Mouse (Mus musculus) forebrain, postnatal 0 days (tissue): ENCODE results near the gene Pik3cd. TPM values are rescaled to one million over a fixed set of nuclear protein-coding genes. Genes with fewer than 3 reads are reported as not detected.
"Not testable (repeated sequence)": the region's sequence is repeated elsewhere in the genome, so short reads cannot be mapped to it uniquely, and the experiment has no call there.

Source experiments
- ATAC-seq: fragments of 200-750 bp; cut with Nextera tagmentation; 2 replicates; pipeline ENCODE4 v1.8.0; 2017; ENCODE audit warnings: mild to moderate bottlenecking, moderate library complexity
- DNase-seq: peaks from one replicate; pipeline ENCODE4 v3.0.0-alpha.2; 2015
- H3K27ac ChIP-seq: fragments of 300-500 bp; sonication (generic); 2 replicates; pipeline ENCODE4 v1.5.1; 2014; ENCODE audit warnings: low read depth, mild to moderate bottlenecking, antibody characterized with exemption, low read length, moderate library complexity, mixed read lengths
- H3K27me3 ChIP-seq: fragments of 300-500 bp; sonication (generic); 2 replicates; pipeline ENCODE4 v1.6.1; 2014; ENCODE audit warnings: mild to moderate bottlenecking, low read length, mixed read lengths; ENCODE audit not compliant: insufficient read depth
- H3K36me3 ChIP-seq: fragments of 300-500 bp; sonication (generic); 2 replicates; pipeline ENCODE4 v1.6.1; 2014; ENCODE audit warnings: mild to moderate bottlenecking, moderate library complexity; ENCODE audit not compliant: insufficient read depth
- H3K4me1 ChIP-seq: fragments of 300-500 bp; sonication (generic); 2 replicates; pipeline ENCODE4 v1.6.1; 2014; ENCODE audit warnings: antibody characterized with exemption; ENCODE audit not compliant: insufficient read depth
- H3K4me2 ChIP-seq: fragments of 300-500 bp; sonication (generic); 2 replicates; pipeline ENCODE4 v1.6.1; 2014; ENCODE audit warnings: low read depth, mild to moderate bottlenecking, moderate library complexity
- H3K4me3 ChIP-seq: fragments of 300-500 bp; sonication (generic); 2 replicates; pipeline ENCODE4 v1.5.1; 2014; ENCODE audit warnings: low read depth, low read length, mixed read lengths
- H3K9ac ChIP-seq: fragments of 300-500 bp; sonication (generic); 2 replicates; pipeline ENCODE4 v1.6.1; 2014; ENCODE audit warnings: mild to moderate bottlenecking
- H3K9me3 ChIP-seq: fragments of 300-500 bp; sonication (generic); 2 replicates; pipeline ENCODE4 v1.6.1; 2016; ENCODE audit warnings: low read length
- CTCF ChIP-seq: sonication (generic); IDR thresholded peaks from 2 replicates; pipeline ENCODE4 v1.5.1; 2016; ENCODE audit warnings: antibody characterized with exemption, control low read depth, low read depth
- WGBS: fragments of 180-500 bp; shearing (Covaris S2); extraction: QIAGEN DNeasy Blood & Tissue Kit; methylation state at CpG from one replicate; pipeline ENCODE4 v1.1.7; 2014; 5-methylcytosine and 5-hydroxymethylcytosine counted together
- polyA plus RNA-seq: library from polyadenylated mRNA; unstranded; fragments of >200 nt; fragmentation: Nextera tagmentation; extraction: Ambion mirVana; gene quantifications from 2 replicates; pipeline ENCODE4 v1.2.1, GENCODE M21; 2015
- total RNA-seq: library from RNA; depleted of rRNA; stranded (reverse); fragments of >200 nt; gene quantifications from 2 replicates; pipeline ENCODE4 v1.2.3, GENCODE M21; 2014

The Pik3cd gene
- total and polyA plus RNA-seq, 2 experiments from 2014 or later, result 11.7 to 17.0 TPM

DNA sequence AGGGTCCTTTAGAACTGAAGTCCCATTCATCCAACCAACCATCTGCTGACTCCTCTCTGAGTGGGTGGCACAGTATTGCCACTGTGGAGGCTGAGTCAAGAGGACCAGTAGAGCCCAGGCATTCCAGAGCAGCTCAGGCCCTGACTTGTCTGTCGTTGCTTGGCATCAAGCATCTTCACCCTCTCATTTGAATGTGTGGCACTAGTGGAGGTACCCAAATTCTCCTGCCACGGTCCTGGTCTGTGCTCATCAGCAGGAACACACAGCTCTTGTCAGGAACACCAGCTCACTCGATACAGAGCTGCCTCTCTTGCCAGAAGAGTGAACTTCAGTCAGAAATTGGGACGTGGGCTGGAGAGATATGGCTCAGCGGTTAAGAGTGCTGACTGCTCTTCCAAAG is 78.7 kb downstream of the Pik3cd start:
- Histone ChIP-seq H3K27ac (no peak overlapping the region), H3K9ac (no peak overlapping the region), H3K4me3 (no peak overlapping the region), H3K36me3 (peaks cover 4% of the 10 kb centered on the region; the same call in 1 of the 2 replicates), H3K4me2 (no peak overlapping the region), H3K9me3 (no peaks in the 10 kb centered on the region), H3K4me1 (peaks cover 9% of the 10 kb centered on the region; the same call in 1 of the 2 replicates), H3K27me3 (no peaks in the 10 kb centered on the region)
- TF ChIP-seq CTCF, result no peak
- DNase-seq, result no peak
- ATAC-seq, result no peak
- whole genome bisulfite sequencing, result 77% methylated on average over 5 of the region's 5 CpGs

- TF ChIP-seq CTCF, result no peak
- no peak for DNase-seq
- Histone ChIP-seq H3K4me1 (peaks cover 3% of the 10 kb centered on the region; the same call in 1 of the 2 replicates), H3K27ac (no peak overlapping the region), H3K9me3 (no peaks in the 10 kb centered on the region), H3K4me2 (no peak overlapping the region), H3K9ac (no peak overlapping the region), H3K27me3 (no peaks in the 10 kb centered on the region), H3K4me3 (no peak overlapping the region), H3K36me3 (0 out of 2 replicates have a peak, but pooled peaks cover 2% of the 10 kb centered on the region)
- no peak for ATAC-seq
- WGBS, result 35% methylated on average over 4 of the region's 4 CpGs
Observed at GRCm38 (mm10) chr4:149621286-149621685, 81.1 kb downstream of the Pik3cd start.

- H3K9ac ChIP-seq, result no peak overlapping the region
- no peak overlapping the region for H3K4me2 ChIP-seq
- DNase-seq (no peak), ATAC-seq (no peak)
- H3K4me1 ChIP-seq, result no peaks in the 10 kb centered on the region
- TF ChIP-seq CTCF, result no peak
- H3K9me3 ChIP-seq, result no peaks in the 10 kb centered on the region
- no peaks in the 10 kb centered on the region for H3K27me3 ChIP-seq
- 26% methylated on average over 8 of the region's 8 CpGs for WGBS
- no peak overlapping the region for H3K27ac ChIP-seq
- H3K36me3 ChIP-seq, result peaks cover 8% of the 10 kb centered on the region
- H3K4me3 ChIP-seq, result no peak overlapping the region
Observed at GRCm38 (mm10) chr4:149619988-149620387, 82.4 kb downstream of the Pik3cd start.

DNA sequence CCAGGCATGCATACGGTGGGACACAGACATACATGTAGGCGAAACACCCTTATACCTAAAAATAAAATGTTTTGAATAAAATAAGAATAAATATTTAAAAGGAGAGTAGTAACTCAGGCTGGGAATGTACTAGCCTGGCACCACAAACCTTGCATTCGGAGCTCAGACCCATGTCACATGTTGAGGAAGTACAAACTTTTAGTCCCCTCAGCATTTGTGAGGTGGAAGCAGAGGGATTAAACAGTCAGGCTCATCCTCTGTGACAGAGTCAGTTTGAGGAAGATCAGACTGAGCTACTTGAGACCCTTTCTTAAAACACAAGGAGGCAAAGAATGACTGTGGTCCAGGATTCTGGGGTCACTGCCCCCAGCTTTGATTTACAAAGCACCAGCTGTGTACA is 85.4 kb downstream of the Pik3cd start:
- not testable (repeated sequence) for H3K4me1 ChIP-seq, DNase-seq, H3K9me3 ChIP-seq, H3K27ac ChIP-seq, H3K9ac ChIP-seq, H3K27me3 ChIP-seq, ATAC-seq, H3K4me3 ChIP-seq, H3K4me2 ChIP-seq
- peaks cover 14% of the 10 kb centered on the region for H3K36me3 ChIP-seq
- WGBS, result 93% methylated on average over 3 of the region's 3 CpGs

DNA sequence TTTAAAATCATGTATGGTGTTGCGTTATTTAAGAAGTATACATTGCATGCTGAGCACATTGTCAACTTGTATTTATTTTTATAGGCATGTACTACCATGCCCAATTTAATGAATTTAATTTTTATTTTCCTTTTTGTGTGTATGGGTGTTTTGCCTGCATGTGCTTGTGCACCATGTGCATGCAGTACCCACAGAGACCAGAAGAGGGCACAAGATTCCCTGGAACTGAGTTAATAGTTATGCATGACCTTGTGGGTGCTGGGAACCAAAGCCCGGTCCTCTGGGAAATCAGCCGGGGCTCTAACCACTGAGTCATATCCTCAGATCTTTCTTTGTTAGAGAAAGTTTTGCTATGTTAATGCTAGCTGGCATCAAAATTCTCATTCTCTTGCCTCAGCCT is 87.5 kb downstream of the Pik3cd start:
- Histone ChIP-seq H3K9ac (no peak overlapping the region), H3K4me1 (no peaks in the 10 kb centered on the region), H3K27me3 (no peaks in the 10 kb centered on the region), H3K36me3 (peaks cover 14% of the 10 kb centered on the region), H3K27ac (no peak overlapping the region), H3K4me3 (no peak overlapping the region), H3K4me2 (no peak overlapping the region), H3K9me3 (peaks cover 4% of the 10 kb centered on the region; the same call in 1 of the 2 replicates)
- WGBS, result 98% methylated on average over 3 of the region's 3 CpGs
- ATAC-seq, result no peak
- TF ChIP-seq CTCF, result peak; percentile 44
- DNase-seq, result no peak

- not testable (repeated sequence) for H3K27ac ChIP-seq, H3K4me1 ChIP-seq, H3K4me3 ChIP-seq, H3K9me3 ChIP-seq, H3K27me3 ChIP-seq, H3K9ac ChIP-seq, DNase-seq, ATAC-seq, H3K4me2 ChIP-seq
- H3K36me3 ChIP-seq, result peaks cover 14% of the 10 kb centered on the region
- 79% methylated on average over 6 of the region's 6 CpGs for WGBS
Observed at GRCm38 (mm10) chr4:149613497-149613896, 88.9 kb downstream of the Pik3cd start.

GRCm38 (mm10) chr4:149611376-149612044 is 90.9 kb downstream of the Pik3cd start:
- Histone ChIP-seq H3K4me2 (no peak overlapping the region), H3K27ac (no peak overlapping the region), H3K36me3 (peaks cover 14% of the 10 kb centered on the region), H3K9ac (no peak overlapping the region), H3K4me3 (no peak overlapping the region), H3K27me3 (no peaks in the 10 kb centered on the region), H3K4me1 (no peaks in the 10 kb centered on the region), H3K9me3 (peaks cover 4% of the 10 kb centered on the region; the same call in 1 of the 2 replicates)
- DNase-seq (peak; percentile 85), ATAC-seq (peak; percentile 56; the same call in 1 of the 2 replicates)
- TF ChIP-seq CTCF, result peak; percentile 89
- 49% methylated on average over 10 of the region's 10 CpGs for WGBS
